Mouse (Mus musculus): ENCODE data around the gene Pip4k2c. TPM values are rescaled to one million over a fixed set of nuclear protein-coding genes. Genes with fewer than 3 reads are reported as not detected.
"Not testable (repeated sequence)": the region's sequence is repeated elsewhere in the genome, so short reads cannot be mapped to it uniquely, and the experiment has no call there.

Gene Pip4k2c
- polyA plus RNA-seq, 1 experiment from 2014 or later: 21.3 TPM

DNA sequence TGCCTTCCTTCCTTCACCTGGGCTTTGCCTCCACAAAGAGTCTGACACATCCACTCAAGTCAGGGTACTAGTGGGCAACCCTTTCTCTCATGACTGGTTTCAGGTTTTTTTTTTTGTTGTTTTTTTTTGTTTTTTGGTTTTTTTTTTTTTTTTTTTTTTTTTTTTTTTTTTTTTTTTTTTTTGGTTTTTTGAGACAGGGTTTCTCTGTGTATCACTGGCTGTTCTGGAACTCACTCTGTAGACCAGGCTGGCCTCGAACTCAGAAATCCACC is 19.4 kb downstream of the Pip4k2c start:
- peaks cover 34% of the 10 kb centered on the region for H3K36me3 ChIP-seq (replicated peaks)
- WGBS: 84% methylated on average over 1 of the region's 1 CpGs
- peaks cover 88% of the 10 kb centered on the region for H3K4me1 ChIP-seq
- H3K4me3 ChIP-seq; H3K9me3 ChIP-seq; H3K27ac ChIP-seq; DNase-seq (ENCODE audit: extremely low spot score, low spot score): not testable (repeated sequence)
- H3K27me3 ChIP-seq (ENCODE audit: poor library complexity, severe bottlenecking): peaks cover 10% of the 10 kb centered on the region

- Histone ChIP-seq H3K27me3 (ENCODE audit: poor library complexity, severe bottlenecking) (peaks cover 10% of the 10 kb centered on the region), H3K27ac (0 out of 2 replicates have a peak overlapping the region, but pooled peaks have one; percentile 95), H3K4me3 (peak overlapping the region; percentile 90), H3K4me1 (peaks cover 87% of the 10 kb centered on the region), H3K36me3 (replicated peaks) (peaks cover 40% of the 10 kb centered on the region), H3K9me3 (peaks cover 5% of the 10 kb centered on the region; the same call in 1 of the 2 replicates)
- 77% methylated on average over 19 of the region's 19 CpGs for WGBS
- DNase-seq (ENCODE audit: extremely low spot score, low spot score): no peak
Observed at GRCm38 (mm10) chr10:127191191-127192056, 20.0 kb downstream of the Pip4k2c start.

GRCm38 (mm10) chr10:127190398-127191190 is 20.8 kb downstream of the Pip4k2c start:
- peak overlapping the region; percentile 95 for H3K27ac ChIP-seq
- peaks cover 79% of the 10 kb centered on the region for H3K4me1 ChIP-seq
- WGBS: 28% methylated on average over 14 of the region's 14 CpGs
- DNase-seq (ENCODE audit: extremely low spot score, low spot score): no peak
- H3K36me3 ChIP-seq (replicated peaks): peaks cover 46% of the 10 kb centered on the region
- H3K27me3 ChIP-seq (ENCODE audit: poor library complexity, severe bottlenecking): peaks cover 15% of the 10 kb centered on the region
- H3K4me3 ChIP-seq: peak overlapping the region; percentile 90
- H3K9me3 ChIP-seq: peaks cover 5% of the 10 kb centered on the region; the same call in 1 of the 2 replicates

DNA sequence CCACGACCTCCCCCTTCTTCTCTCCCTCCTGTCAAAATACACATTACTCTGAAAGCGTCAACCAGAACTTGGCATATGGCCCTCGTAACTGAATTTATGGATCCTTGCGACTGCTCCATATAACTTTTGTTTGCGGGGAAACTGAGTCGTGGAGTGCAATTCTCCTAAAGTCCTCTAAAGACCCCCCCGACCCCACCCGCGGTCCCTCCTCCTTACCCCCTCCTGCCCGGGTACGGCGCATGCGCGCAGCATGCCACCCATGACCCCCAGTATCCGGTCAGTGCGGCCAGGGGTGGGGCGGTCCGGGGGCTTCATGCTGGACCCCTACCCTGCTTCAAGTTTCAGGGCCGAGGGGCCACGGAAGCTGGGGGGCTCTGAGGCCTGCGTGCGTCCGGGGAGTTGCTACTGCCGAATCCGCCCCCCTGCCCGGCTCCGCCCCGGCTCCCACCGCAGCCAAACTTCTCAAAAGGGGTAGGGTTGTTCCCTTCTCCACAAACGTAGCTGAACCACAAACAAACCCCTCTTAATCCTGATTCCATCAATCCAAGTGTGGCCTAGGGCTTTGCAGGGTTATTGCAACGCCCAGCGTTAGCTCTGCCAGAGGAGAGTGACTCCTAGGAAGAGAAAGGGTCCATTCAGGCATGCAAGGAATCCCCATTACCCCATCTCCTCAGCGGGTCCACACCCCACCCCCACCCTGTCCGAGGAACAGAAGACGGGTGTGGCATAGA is 21.6 kb downstream of the Pip4k2c start, which contains the start of gene Arhgef25:
TSS of gene Arhgef25 (minus strand) at position 433 of the 731 bp plus-strand sequence.
- peaks cover 5% of the 10 kb centered on the region; the same call in 1 of the 2 replicates for H3K9me3 ChIP-seq
- peaks cover 53% of the 10 kb centered on the region for H3K36me3 ChIP-seq (replicated peaks)
- 2% methylated on average over 35 of the region's 35 CpGs for WGBS
- H3K4me3 ChIP-seq: peak within 1 kb of the TSS; percentile 90
- peaks cover 23% of the 10 kb centered on the region for H3K27me3 ChIP-seq (ENCODE audit: poor library complexity, severe bottlenecking)
- H3K4me1 ChIP-seq: peaks cover 80% of the 10 kb centered on the region
- H3K27ac ChIP-seq: peak within 1 kb of the TSS; percentile 95
- DNase-seq (ENCODE audit: extremely low spot score, low spot score): peak; percentile 72

DNA sequence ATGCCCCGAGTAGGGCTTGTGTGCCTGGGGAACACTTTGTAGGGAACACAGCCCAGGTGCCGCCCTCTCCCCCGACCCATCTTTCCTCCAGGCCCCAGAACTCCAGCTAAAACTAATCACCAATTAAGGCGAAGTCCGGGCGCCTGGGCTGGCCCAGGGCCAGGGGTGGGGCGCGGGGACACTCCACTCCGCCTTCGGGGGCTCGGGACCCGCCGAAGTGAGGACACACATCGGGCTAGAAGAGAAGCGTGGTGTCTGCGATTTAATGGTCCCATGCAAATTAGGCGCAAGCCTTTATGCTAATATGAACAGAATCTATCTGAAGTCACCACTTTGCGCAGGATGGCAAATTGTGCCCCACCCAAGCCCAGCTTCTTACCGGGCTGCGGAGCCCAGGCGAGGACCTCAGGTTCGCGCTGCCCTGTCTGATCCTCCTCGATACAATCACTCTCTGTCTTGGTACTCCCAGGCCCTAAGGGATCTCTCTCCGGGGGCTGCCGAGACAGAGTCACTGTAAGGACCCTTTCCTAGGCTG is 22.2 kb downstream of the Pip4k2c start:
- under 1% methylated on average over 26 of the region's 26 CpGs for WGBS
- H3K9me3 ChIP-seq: peaks cover 5% of the 10 kb centered on the region; the same call in 1 of the 2 replicates
- peaks cover 56% of the 10 kb centered on the region for H3K36me3 ChIP-seq (replicated peaks)
- peak overlapping the region; percentile 90 for H3K4me3 ChIP-seq
- no peak for DNase-seq (ENCODE audit: extremely low spot score, low spot score)
- peak overlapping the region; percentile 95 for H3K27ac ChIP-seq
- peaks cover 29% of the 10 kb centered on the region for H3K27me3 ChIP-seq (ENCODE audit: poor library complexity, severe bottlenecking)
- H3K4me1 ChIP-seq: peaks cover 80% of the 10 kb centered on the region

GRCm38 (mm10) chr10:127188465-127189115 is 22.8 kb downstream of the Pip4k2c start:
- peak; percentile 88 for DNase-seq (ENCODE audit: extremely low spot score, low spot score)
- WGBS: under 1% methylated on average over 43 of the region's 46 CpGs
- Histone ChIP-seq H3K9me3 (peaks cover 5% of the 10 kb centered on the region; the same call in 1 of the 2 replicates), H3K36me3 (replicated peaks) (peaks cover 57% of the 10 kb centered on the region), H3K27me3 (ENCODE audit: poor library complexity, severe bottlenecking) (peaks cover 35% of the 10 kb centered on the region), H3K27ac (peak overlapping the region; percentile 95), H3K4me1 (peaks cover 84% of the 10 kb centered on the region), H3K4me3 (peak overlapping the region; percentile 90)

DNA sequence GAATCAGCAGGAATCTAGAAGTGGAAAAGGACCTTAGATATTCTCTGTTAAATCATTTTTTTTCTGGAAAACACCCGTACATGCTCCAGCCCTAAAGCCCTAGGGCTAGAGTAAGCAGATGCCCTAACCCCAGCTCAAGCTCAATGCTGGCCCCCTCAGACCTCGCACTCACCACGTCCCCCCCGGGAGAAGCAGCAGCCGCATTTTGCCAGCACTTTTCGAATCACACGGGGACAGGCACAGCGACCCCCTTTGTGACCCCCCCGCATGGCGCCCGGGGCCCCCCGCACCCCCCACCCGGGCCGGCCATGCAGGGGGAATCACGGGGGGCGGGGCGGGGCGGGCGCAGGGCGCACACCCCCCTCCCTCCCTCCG is 23.3 kb downstream of the Pip4k2c start:
- no peak for DNase-seq (ENCODE audit: extremely low spot score, low spot score)
- H3K4me3 ChIP-seq: peak overlapping the region; percentile 90
- peaks cover 40% of the 10 kb centered on the region for H3K27me3 ChIP-seq (ENCODE audit: poor library complexity, severe bottlenecking)
- WGBS: 1% methylated on average over 17 of the region's 21 CpGs
- peak overlapping the region; percentile 95 for H3K27ac ChIP-seq
- H3K36me3 ChIP-seq (replicated peaks): peaks cover 57% of the 10 kb centered on the region
- H3K4me1 ChIP-seq: peaks cover 84% of the 10 kb centered on the region
- H3K9me3 ChIP-seq: peaks cover 5% of the 10 kb centered on the region; the same call in 1 of the 2 replicates

DNA sequence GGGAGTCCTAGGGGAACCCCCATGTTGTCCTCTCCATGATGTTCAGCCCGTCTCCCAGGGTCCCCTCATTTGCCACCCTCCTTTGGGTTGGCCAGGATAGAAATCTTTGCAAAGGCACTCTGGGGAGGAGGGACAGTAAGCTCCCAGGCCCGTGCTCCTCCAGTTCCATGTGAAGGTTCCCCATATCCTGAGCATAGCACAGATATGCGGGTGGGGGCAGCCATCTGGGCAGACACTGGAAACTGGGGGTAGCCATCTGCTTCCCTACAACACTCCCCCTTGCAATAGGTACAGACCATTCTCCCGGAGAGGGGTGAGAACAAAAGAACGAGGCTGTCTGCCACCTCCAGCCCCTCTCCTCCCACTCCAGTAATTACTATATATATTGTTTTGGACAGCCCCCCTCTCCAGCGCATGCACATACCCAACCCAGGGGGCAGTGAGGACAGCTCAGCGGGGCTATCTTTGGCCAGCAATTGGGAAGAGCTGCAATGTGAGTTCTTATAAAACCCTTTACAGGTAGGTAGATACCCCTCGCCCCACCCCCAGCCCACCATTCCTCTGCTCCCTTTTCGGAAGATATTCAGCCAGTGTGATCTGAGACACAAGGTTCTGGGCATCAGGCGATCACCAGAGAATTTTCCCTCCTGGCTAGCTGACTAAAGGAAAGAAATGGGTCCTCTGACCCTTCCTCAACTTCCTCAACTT is 23.9 kb downstream of the Pip4k2c start:
- Histone ChIP-seq H3K4me3 (peak overlapping the region; percentile 90), H3K9me3 (peaks cover 5% of the 10 kb centered on the region; the same call in 1 of the 2 replicates), H3K36me3 (replicated peaks) (peaks cover 57% of the 10 kb centered on the region), H3K27ac (peak overlapping the region; percentile 95), H3K4me1 (peaks cover 79% of the 10 kb centered on the region), H3K27me3 (ENCODE audit: poor library complexity, severe bottlenecking) (peaks cover 46% of the 10 kb centered on the region)
- WGBS: 47% methylated on average over 10 of the region's 10 CpGs
- DNase-seq (ENCODE audit: extremely low spot score, low spot score): no peak

DNA sequence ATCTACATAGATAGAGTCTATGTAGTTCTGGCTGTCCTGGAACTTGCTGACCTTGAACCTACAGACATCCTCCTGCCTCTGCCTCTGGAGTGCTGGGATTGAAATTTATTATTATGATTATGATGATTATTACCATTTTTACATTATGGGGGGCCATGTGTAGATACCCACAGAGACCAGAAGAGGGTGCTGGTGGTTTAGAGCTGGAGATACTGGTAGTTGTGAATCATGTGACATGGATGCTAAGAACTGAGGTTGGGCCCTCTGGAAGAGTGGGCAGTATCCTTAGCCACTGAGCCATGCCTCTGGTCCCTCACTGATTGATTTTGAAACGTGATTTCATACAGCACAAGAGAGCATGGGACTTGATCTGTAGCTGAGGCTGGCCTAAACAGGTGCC is 24.9 kb downstream of the Pip4k2c start:
- Histone ChIP-seq H3K4me3 (0 out of 2 replicates have a peak overlapping the region, but pooled peaks have one; percentile 90), H3K27me3 (ENCODE audit: poor library complexity, severe bottlenecking) (peaks cover 56% of the 10 kb centered on the region), H3K36me3 (replicated peaks) (peaks cover 49% of the 10 kb centered on the region), H3K27ac (no peak overlapping the region), H3K9me3 (peaks cover 5% of the 10 kb centered on the region; the same call in 1 of the 2 replicates), H3K4me1 (peaks cover 73% of the 10 kb centered on the region)
- DNase-seq (ENCODE audit: extremely low spot score, low spot score): no peak
- WGBS: 67% methylated on average over 1 of the region's 1 CpGs

GRCm38 (mm10) chr10:127185506-127185905 is 25.9 kb downstream of the Pip4k2c start:
- Histone ChIP-seq H3K36me3 (replicated peaks) (peaks cover 40% of the 10 kb centered on the region), H3K4me1 (peaks cover 67% of the 10 kb centered on the region), H3K9me3 (peaks cover 5% of the 10 kb centered on the region; the same call in 1 of the 2 replicates), H3K27me3 (ENCODE audit: poor library complexity, severe bottlenecking) (peaks cover 56% of the 10 kb centered on the region), H3K27ac (no peak overlapping the region), H3K4me3 (no peak overlapping the region)
- no peak for DNase-seq (ENCODE audit: extremely low spot score, low spot score)
- WGBS: 86% methylated on average over 15 of the region's 15 CpGs

DNA sequence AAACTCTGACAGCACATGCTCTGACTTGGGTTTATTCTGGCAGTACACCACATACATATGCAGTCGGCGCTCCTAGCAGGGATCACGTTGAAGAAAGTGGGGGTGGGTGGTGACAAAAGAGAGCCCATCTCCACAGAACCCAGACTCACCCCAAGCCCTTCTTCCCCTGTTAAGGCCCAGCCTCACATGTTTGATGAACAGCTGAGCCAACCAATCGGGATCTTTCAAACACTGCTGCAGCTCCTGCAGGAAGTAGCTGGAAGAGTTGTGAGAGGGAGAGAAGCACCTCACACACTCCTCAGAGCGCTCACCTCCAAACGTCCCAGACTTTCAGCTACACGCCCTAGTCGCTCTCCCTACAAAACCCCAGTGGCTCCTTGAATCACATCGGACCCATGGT is 26.3 kb downstream of the Pip4k2c start:
- Histone ChIP-seq H3K27me3 (ENCODE audit: poor library complexity, severe bottlenecking) (peaks cover 60% of the 10 kb centered on the region), H3K9me3 (peaks cover 5% of the 10 kb centered on the region; the same call in 1 of the 2 replicates), H3K36me3 (replicated peaks) (peaks cover 39% of the 10 kb centered on the region), H3K4me3 (no peak overlapping the region; the same call in 1 of the 2 replicates), H3K4me1 (peaks cover 67% of the 10 kb centered on the region), H3K27ac (0 out of 2 replicates have a peak overlapping the region, but pooled peaks have one; percentile 27)
- WGBS: 75% methylated on average over 9 of the region's 9 CpGs
- DNase-seq (ENCODE audit: extremely low spot score, low spot score): no peak

Data from forebrain, embryonic 10.5 days (tissue).